Mouse (Mus musculus) G1E (cell line): ENCODE measurements around the gene Pitpnc1. TPM values are rescaled to one million over a fixed set of nuclear protein-coding genes. Genes with fewer than 3 reads are reported as not detected.
A peak's percentile ranks its signal among the peaks of the same experiment; 100 is the strongest.

ENCODE experiments used
- ATAC-seq: 2 replicates; pipeline ENCODE4 v1.8.0; 2016; ENCODE audit warnings: mild to moderate bottlenecking; ENCODE audit not compliant: insufficient number of reproducible peaks, poor library complexity, low FRiP score, severe bottlenecking; ENCODE audit errors: extremely low read depth
- DNase-seq: peaks from one replicate; pipeline ENCODE4 v3.0.0; 2012; ENCODE audit warnings: low spot score
- H3K27me3 ChIP-seq: 2 replicates; pipeline ENCODE4 v1.6.1; 2012; ENCODE audit warnings: mild to moderate bottlenecking, low read length, inconsistent platforms; ENCODE audit not compliant: insufficient read depth
- H3K36me3 ChIP-seq: replicated peaks from 2 replicates; pipeline ENCODE3; 2012; ENCODE audit warnings: mild to moderate bottlenecking, inconsistent platforms
- H3K4me1 ChIP-seq: 2 replicates; pipeline ENCODE4 v1.6.1; 2012; ENCODE audit warnings: low read depth, low read length, inconsistent platforms, mixed read lengths; ENCODE audit not compliant: insufficient read depth
- H3K4me3 ChIP-seq: 2 replicates; pipeline ENCODE4 v1.5.1; 2012; ENCODE audit warnings: low read depth, mild to moderate bottlenecking, inconsistent platforms, low read length, moderate library complexity, mixed read lengths
- H3K9me3 ChIP-seq: replicated peaks from 2 replicates; pipeline ENCODE4 v1.6.1; 2012; ENCODE audit warnings: inconsistent platforms
- CTCF ChIP-seq: IDR thresholded peaks from 2 replicates; pipeline ENCODE4 v1.5.1; 2012; ENCODE audit warnings: low read depth, low read length, inconsistent platforms, mixed read lengths
- GATA1 ChIP-seq: IDR thresholded peaks from 2 replicates; pipeline ENCODE4 v1.6.1; 2012; ENCODE audit warnings: borderline replicate concordance, low read length, inconsistent platforms, mixed read lengths
- GATA2 ChIP-seq: IDR thresholded peaks from 2 replicates; pipeline ENCODE4 v1.6.1; 2012; ENCODE audit warnings: low read depth, low read length, inconsistent platforms, borderline replicate concordance
- POLR2AphosphoS5 ChIP-seq: IDR thresholded peaks from 2 replicates; pipeline ENCODE4 v1.6.1; 2012; ENCODE audit warnings: low read depth, low read length, inconsistent platforms; ENCODE audit not compliant: insufficient replicate concordance
- TAL1 ChIP-seq: conservative IDR thresholded peaks from 2 replicates; pipeline ENCODE4 v1.6.1; 2012; ENCODE audit warnings: low read depth, low read length, inconsistent platforms, mixed read lengths
- polyA plus RNA-seq: library from polyadenylated mRNA; stranded (reverse); fragments of >175 nt; gene quantifications from 2 replicates; pipeline ENCODE4 v1.2.3, GENCODE M21; 2012
- total RNA-seq, 2 experiments: library from RNA; stranded (forward) in 1 of 2; stranded (reverse) in 1 of 2; fragments of 200-1000 nt in 1 of 2; fragments of >200 nt in 1 of 2; fragmentation: Nextera tagmentation in 1 of 2; gene quantifications; 2 replicates each; pipeline ENCODE4 v1.2.3; 2014 to 2017

The Pitpnc1 gene
- total and polyA plus RNA-seq, 3 experiments = 9.9 to 53.5 (median 31.5) TPM

GRCm38 (mm10) chr11:107462478-107462877 lies 8.0 kb downstream of the Pitpnc1 start:
- TF ChIP-seq GATA1 = no peak
- Histone ChIP-seq H3K9me3 (no peaks in the 10 kb centered on the region), H3K36me3 (peaks cover 75% of the 10 kb centered on the region), H3K27me3 (no peaks in the 10 kb centered on the region), H3K4me3 (no peak overlapping the region), H3K4me1 (peaks cover 53% of the 10 kb centered on the region)
- DNase-seq (no peak), ATAC-seq (no peak)

GRCm38 (mm10) chr11:107459828-107460227 lies 10.7 kb downstream of the Pitpnc1 start:
- Histone ChIP-seq H3K36me3 (peaks cover 78% of the 10 kb centered on the region), H3K9me3 (no peaks in the 10 kb centered on the region), H3K4me1 (peaks cover 41% of the 10 kb centered on the region), H3K27me3 (no peaks in the 10 kb centered on the region), H3K4me3 (no peak overlapping the region)
- TF ChIP-seq TAL1 = no peak
- no peak for TF ChIP-seq POLR2AphosphoS5
- no peak for TF ChIP-seq GATA1
- no peak for TF ChIP-seq CTCF
- no peak for TF ChIP-seq GATA2
- DNase-seq (no peak), ATAC-seq (no peak)

GRCm38 (mm10) chr11:107458986-107459385 lies 11.5 kb downstream of the Pitpnc1 start:
- H3K36me3 ChIP-seq = peaks cover 81% of the 10 kb centered on the region
- H3K9me3 ChIP-seq = no peaks in the 10 kb centered on the region
- H3K4me3 ChIP-seq = no peak overlapping the region
- DNase-seq (no peak), ATAC-seq (no peak)
- TF ChIP-seq CTCF (no peak), TAL1 (no peak), POLR2AphosphoS5 (no peak), GATA2 (no peak), GATA1 (no peak)
- H3K27me3 ChIP-seq = no peaks in the 10 kb centered on the region
- H3K4me1 ChIP-seq = peaks cover 38% of the 10 kb centered on the region

- Histone ChIP-seq H3K27me3 (no peaks in the 10 kb centered on the region), H3K9me3 (no peaks in the 10 kb centered on the region), H3K4me1 (peaks cover 36% of the 10 kb centered on the region), H3K36me3 (peaks cover 82% of the 10 kb centered on the region), H3K4me3 (no peak overlapping the region)
- DNase-seq (no peak), ATAC-seq (no peak)
- TF ChIP-seq CTCF (no peak), GATA1 (no peak), GATA2 (no peak), POLR2AphosphoS5 (no peak), TAL1 (no peak)
Measured at GRCm38 (mm10) chr11:107458286-107458685, 12.2 kb downstream of the Pitpnc1 start.

- H3K4me1 ChIP-seq = peaks cover 42% of the 10 kb centered on the region
- no peak for DNase-seq
- peaks cover 80% of the 10 kb centered on the region for H3K36me3 ChIP-seq
- no peaks in the 10 kb centered on the region for H3K9me3 ChIP-seq
- H3K4me3 ChIP-seq = no peak overlapping the region
- H3K27me3 ChIP-seq = no peaks in the 10 kb centered on the region
- TF ChIP-seq CTCF (no peak), GATA1 (no peak), POLR2AphosphoS5 (no peak), TAL1 (no peak), GATA2 (no peak)
- no peak for ATAC-seq
Measured at GRCm38 (mm10) chr11:107457282-107457681, 13.2 kb downstream of the Pitpnc1 start.

GRCm38 (mm10) chr11:107454546-107455462 lies 15.7 kb downstream of the Pitpnc1 start:
- no peak for DNase-seq
- H3K4me3 ChIP-seq = no peak overlapping the region
- peaks cover 65% of the 10 kb centered on the region for H3K36me3 ChIP-seq
- no peaks in the 10 kb centered on the region for H3K9me3 ChIP-seq
- TF ChIP-seq CTCF = no peak
- TF ChIP-seq GATA1 = no peak
- no peak for TF ChIP-seq TAL1
- TF ChIP-seq GATA2 = no peak
- no peak for TF ChIP-seq POLR2AphosphoS5
- peaks cover 60% of the 10 kb centered on the region for H3K4me1 ChIP-seq
- ATAC-seq = peak; percentile 30; the same call in 1 of the 2 replicates
- no peaks in the 10 kb centered on the region for H3K27me3 ChIP-seq

GRCm38 (mm10) chr11:107452053-107452452 lies 18.4 kb downstream of the Pitpnc1 start:
- TF ChIP-seq TAL1 = no peak
- no peak for TF ChIP-seq CTCF
- TF ChIP-seq GATA1 = no peak
- no peak for TF ChIP-seq POLR2AphosphoS5
- TF ChIP-seq GATA2 = no peak
- ATAC-seq (no peak), DNase-seq (no peak)
- Histone ChIP-seq H3K27me3 (no peaks in the 10 kb centered on the region), H3K9me3 (no peaks in the 10 kb centered on the region), H3K4me1 (peaks cover 64% of the 10 kb centered on the region), H3K36me3 (peaks cover 38% of the 10 kb centered on the region), H3K4me3 (peak overlapping the region; percentile 4; the same call in 1 of the 2 replicates)
